Mouse (Mus musculus): ENCODE results near the gene Rc3h2.

The Rc3h2 gene

GRCm38 (mm10) chr2:37422306-37423304 is at the start of gene Rc3h2:
TSS of gene Rc3h2 (minus strand) at chr2:37422903.
- DNase-seq (ENCODE audit: low read depth, low spot score): peak; percentile 98

- DNase-seq (ENCODE audit: low read depth, low spot score): no peak
Observed at GRCm38 (mm10) chr2:37466266-37466665, 43.6 kb upstream of the Rc3h2 start.

GRCm38 (mm10) chr2:37460707-37461106 is 38.0 kb upstream of the Rc3h2 start:
- DNase-seq (ENCODE audit: low read depth, low spot score): no peak

- no peak for DNase-seq (ENCODE audit: low read depth, low spot score)
Observed at GRCm38 (mm10) chr2:37452376-37452760, 29.7 kb upstream of the Rc3h2 start.

- peak; percentile 96 for DNase-seq (ENCODE audit: low read depth, low spot score)
Observed at GRCm38 (mm10) chr2:37451667-37452375, 29.1 kb upstream of the Rc3h2 start.

GRCm38 (mm10) chr2:37442611-37443591 is 20.2 kb upstream of the Rc3h2 start, which contains the start of the genes Zbtb26, Zbtb6 and Rabgap1:
TSS of gene Zbtb26 (minus strand) at chr2:37443135.
TSS of gene Zbtb6 (minus strand) at chr2:37443171.
TSS of gene Rabgap1 (plus strand) at chr2:37443279.
- DNase-seq (ENCODE audit: low read depth, low spot score): peak; percentile 98

- DNase-seq (ENCODE audit: low read depth, low spot score): peak; percentile 69
Observed at GRCm38 (mm10) chr2:37431609-37432008, 8.9 kb upstream of the Rc3h2 start.

GRCm38 (mm10) chr2:37430593-37431464 is 8.1 kb upstream of the Rc3h2 start:
- DNase-seq (ENCODE audit: low read depth, low spot score): peak; percentile 93

GRCm38 (mm10) chr2:37423671-37424070 is 968 bp upstream of the Rc3h2 start:
- DNase-seq (ENCODE audit: low read depth, low spot score): peak; percentile 56

- no peak for DNase-seq (ENCODE audit: low read depth, low spot score)
Observed at GRCm38 (mm10) chr2:37421903-37422302, 800 bp downstream of the Rc3h2 start.

- DNase-seq (ENCODE audit: low read depth, low spot score): peak; percentile 37
Observed at GRCm38 (mm10) chr2:37395539-37395938, 27.2 kb downstream of the Rc3h2 start.

GRCm38 (mm10) chr2:37382921-37383320 is 39.8 kb downstream of the Rc3h2 start:
- no peak for DNase-seq (ENCODE audit: low read depth, low spot score)

GRCm38 (mm10) chr2:37380189-37380588 is 42.5 kb downstream of the Rc3h2 start:
- peak; percentile 83 for DNase-seq (ENCODE audit: low read depth, low spot score)

- no peak for DNase-seq (ENCODE audit: low read depth, low spot score)
Observed at GRCm38 (mm10) chr2:37376018-37376417, 46.7 kb downstream of the Rc3h2 start.

GRCm38 (mm10) chr2:37370651-37371050 is 52.1 kb downstream of the Rc3h2 start:
- DNase-seq (ENCODE audit: low read depth, low spot score): no peak

GRCm38 (mm10) chr2:37359908-37360307 is 62.8 kb downstream of the Rc3h2 start:
- peak; percentile 14 for DNase-seq (ENCODE audit: low read depth, low spot score)

GRCm38 (mm10) chr2:37358633-37359540 is 63.8 kb downstream of the Rc3h2 start, which contains the start of gene Pdcl:
TSS of gene Pdcl (minus strand) at chr2:37359332.
- peak; percentile 96 for DNase-seq (ENCODE audit: low read depth, low spot score)

- no peak for DNase-seq (ENCODE audit: low read depth, low spot score)
Observed at GRCm38 (mm10) chr2:37355571-37355970, 67.1 kb downstream of the Rc3h2 start.

GRCm38 (mm10) chr2:37351671-37352070 is 71.0 kb downstream of the Rc3h2 start:
- DNase-seq (ENCODE audit: low read depth, low spot score): no peak

Data from A20 (cell line).